Mouse (Mus musculus) c-Kit-positive CD71-positive TER-119-negative erythroid progenitor cells, embryonic 14.5 days (primary cell): Measurements from ENCODE around the gene Tfpt.
A peak's percentile ranks its signal among the peaks of the same experiment; 100 is the strongest.

Experiments
- DNase-seq: peaks from one replicate; pipeline ENCODE4 v3.0.0-alpha.2; 2013; ENCODE audit warnings: low read depth

The Tfpt gene

DNA sequence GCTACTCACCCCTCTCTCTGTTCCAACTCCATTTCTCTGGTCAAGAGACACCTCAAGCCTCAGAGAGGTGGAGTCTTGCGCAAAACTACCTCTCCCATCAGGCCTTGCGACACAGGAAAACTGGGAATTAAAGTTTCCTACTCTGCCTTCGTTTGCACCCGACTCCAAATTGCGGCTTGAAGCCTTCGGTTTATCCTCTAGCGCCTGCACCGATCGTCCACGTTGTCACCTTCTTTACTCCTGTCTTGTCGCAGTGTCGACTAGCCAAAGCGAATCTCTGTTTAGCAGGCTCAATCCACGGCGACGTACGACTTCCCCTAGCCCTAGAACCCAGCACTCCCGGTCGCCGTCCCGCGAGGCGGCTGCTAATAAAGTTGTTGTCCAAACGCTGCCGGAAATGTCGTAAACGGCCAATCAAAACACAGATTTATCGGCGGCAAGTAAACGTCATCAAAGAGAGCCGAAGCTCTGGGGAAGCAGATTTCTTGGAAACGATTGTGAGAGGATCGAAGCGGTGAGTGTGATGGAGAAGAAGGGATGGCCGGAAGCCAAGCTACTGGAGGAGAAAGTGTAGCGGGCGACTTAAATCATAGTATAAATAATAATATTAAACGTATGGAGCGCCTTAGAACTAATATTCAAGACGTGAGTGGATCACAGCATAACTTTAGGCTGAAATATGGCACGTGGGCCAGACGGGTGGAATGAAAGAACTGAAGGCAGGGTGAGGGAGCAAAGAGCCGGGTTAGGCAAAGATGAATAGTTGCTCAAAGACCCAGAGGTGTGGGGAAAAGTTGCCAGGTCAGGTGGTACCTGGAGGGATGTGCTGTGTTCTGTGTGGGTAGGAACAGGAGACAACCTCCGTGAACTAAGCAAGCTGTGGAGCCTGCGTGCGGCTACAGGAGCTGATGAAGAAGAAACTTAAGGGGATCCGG is at the start of gene Tfpt, which contains the start of gene Prpf31:
Gene Tfpt (minus strand): TSS at position 387 of the 935 bp plus-strand sequence.
Gene Prpf31 (plus strand): TSS at position 443 of the 935 bp plus-strand sequence.
- DNase-seq = peak; percentile 96

- no peak for DNase-seq
These were observed 47.6 kb upstream of the Tfpt start, which contains the start of gene Tmc4 for GRCm38 (mm10) chr7:3677342-3677741. Gene Tmc4 (minus strand): TSS chr7:3677553.

DNA sequence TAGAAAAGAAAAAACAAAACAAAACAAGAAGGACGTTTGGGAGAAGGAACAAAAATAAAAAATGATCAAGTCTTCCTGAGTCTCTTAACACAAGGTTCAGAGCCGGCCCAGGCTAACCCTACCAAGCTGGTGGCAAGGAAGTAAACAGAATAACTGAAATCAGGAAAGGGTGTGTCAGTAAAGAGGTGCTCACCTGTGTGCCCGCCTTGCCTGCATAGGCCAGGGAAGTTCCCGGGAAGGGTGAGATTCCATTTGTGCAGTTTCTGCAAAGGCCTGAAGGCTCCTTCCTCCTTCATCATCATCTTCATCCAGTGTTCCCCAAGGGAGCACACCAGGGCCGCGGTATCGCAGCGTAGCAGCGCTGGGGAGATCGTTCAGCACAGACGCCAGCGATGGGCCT is 46.6 kb upstream of the Tfpt start:
- DNase-seq = no peak

DNA sequence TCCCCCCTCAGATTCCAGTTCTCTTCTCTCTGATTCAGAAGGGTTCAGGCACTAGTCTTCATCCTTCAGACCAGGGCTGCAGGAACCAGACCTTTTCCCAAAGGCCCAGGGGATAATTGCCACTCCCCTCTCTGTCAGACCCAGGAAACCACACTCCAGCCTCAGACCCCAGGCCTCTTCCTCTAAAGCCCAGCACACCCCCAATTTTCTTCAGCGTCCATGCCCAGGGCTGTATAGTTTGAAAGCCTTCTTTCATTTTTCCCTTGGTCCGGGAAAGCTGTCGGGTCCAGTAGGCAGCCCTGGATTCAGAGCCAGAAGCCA is 45.5 kb upstream of the Tfpt start:
- DNase-seq = no peak

- DNase-seq = peak; percentile 72
These were observed 44.9 kb upstream of the Tfpt start for GRCm38 (mm10) chr7:3674507-3675227.

DNA sequence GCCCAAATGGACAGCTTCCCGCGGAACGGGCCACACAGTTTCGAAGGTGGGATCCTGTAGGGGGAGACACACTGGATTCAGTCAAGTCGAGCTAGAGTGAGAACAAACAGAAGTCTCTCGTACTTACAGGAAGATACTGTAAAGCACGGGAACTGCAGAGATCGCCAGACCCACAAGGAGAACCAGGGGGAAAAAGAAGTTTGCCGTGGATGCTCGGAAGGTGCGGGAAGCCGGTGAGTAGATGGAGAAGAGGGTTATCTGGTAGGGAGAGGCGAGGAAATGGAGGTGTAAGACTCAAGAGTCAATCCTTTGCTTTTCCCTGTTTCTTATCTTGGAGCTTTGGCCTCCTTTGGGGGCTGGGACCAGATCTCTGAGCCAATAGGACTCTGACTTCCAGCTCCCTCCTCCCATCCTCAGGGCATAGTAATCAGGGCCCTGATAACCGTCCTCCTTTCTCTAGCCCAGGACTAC is 37.2 kb upstream of the Tfpt start:
- peak; percentile 59 for DNase-seq

- DNase-seq = peak; percentile 96
These were observed 35.7 kb upstream of the Tfpt start, which contains the start of gene Leng1 for GRCm38 (mm10) chr7:3665215-3666114. Gene Leng1 (minus strand): TSS chr7:3665840.

DNA sequence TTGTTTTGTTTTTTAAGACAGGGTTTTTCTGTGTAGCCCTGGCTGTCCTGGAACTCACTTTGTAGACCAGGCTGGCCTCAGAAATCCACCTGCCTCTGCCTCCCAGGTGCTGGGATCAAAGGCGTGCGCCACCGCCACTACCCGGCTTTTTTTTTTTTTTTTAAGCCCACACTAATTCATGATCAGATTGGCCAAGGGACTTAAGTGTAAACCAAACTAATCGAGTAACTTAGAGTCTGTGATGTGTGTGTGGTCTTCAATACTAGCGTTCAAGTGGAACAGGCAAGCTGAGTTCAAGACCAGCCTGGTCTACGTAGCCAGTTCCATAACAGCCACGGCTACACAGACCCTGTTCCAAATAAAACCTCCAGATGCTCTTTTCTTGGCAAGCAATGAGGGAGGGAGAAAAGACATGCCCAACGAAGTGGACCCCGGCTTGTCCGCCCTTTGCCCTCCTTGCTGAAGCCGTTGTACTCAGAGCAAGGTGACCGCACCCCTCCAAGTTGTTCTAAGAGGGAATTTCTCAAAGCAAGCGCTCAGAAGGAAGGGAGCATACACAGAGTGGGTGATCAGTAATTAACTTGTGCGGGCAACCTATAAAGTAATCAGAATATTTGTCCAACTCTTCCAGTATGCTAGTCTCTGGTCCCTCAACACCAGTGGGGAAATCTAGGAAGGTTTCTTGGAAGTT is 34.9 kb upstream of the Tfpt start:
- no peak for DNase-seq

GRCm38 (mm10) chr7:3658578-3658977 is 28.8 kb upstream of the Tfpt start:
- DNase-seq = no peak

DNA sequence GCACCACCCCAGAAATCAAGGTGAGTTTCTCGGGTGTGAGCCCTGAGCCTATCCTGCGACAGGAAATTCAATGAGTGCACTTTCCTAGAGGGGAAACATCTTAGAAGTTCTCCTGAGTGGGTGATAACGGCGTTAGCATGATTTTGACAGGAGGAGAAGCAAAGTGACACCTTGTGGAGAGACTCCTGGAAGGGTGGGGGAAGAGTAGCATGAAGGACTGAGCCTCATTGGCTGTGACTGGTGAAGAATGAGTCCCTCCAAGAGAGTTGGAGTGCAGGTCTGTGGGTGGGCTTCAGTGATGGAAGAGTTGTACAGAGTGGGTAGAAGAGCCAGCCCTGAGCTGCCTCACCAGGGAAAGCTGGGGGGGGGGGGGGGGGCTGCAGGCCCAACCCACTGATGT is 27.2 kb upstream of the Tfpt start:
- DNase-seq = no peak

- DNase-seq = no peak
These were observed 16.9 kb upstream of the Tfpt start for GRCm38 (mm10) chr7:3646641-3647040.

GRCm38 (mm10) chr7:3646188-3646587 is 16.5 kb upstream of the Tfpt start:
- no peak for DNase-seq

DNA sequence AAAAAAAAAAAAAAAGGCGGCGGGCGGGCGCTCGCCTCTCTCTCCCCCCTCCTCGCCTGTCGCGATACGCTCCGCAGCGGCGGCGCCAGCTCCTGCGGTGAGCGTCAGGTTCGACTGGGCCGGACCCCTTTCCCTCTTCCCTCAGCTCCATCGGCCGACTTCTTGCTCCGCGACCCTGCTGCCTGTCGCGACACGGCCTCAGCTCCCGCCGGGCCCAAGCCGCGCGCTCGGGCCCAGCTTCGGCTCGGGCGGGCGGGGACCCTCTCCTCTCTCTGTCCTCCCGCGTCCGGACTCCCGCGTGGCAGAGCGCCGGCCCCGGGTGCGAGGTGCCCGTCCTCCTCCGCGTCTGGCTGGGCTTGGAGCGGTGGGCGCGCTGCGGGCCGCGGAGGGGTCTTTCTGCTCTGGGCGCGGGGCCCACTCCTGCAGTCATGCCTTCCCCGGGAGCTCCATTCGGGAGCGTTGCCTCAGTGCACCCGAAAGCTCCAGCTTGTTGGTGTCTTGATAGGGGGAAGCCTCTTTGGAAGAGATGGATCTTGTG is 15.8 kb upstream of the Tfpt start:
- no peak for DNase-seq

DNA sequence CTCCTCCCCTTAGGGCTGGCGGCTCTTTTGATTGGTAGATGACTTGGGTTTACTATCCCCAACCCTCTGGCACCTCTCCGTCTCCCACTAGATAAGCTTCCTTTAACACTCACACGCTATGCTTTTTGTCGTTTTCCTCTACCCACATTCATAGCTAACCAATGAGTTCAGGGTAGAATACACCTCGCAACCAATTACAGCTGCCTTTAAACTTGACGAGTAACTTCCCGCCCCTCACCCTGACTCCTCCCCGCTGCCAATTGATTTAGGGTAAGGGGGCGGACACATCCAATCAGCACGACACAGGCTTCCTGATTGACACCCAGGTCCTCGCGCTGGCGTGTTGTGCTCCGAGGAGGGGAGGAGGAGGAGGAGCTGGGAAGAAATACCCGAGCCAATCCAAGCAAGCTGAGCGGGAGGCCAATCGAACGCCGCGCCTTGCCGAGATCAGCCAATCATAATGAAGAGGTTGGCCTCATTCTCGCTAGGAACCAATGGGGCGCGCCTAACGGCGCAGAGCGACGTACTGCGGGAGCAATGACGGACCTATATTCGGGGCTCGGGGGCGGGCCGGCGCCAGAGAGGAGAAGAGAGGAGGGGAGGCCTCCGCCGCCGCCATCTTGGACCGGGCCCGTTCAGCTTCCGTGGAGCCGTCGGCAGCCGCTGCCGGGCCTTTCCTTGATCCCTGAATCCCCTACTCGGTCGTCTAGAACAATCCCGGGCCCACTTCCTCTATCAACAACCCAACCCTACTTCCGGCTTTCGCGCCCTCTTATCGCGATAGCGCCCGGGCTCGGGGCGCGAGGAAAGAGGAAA is 15.2 kb upstream of the Tfpt start, which contains the start of gene Cnot3:
Gene Cnot3 (plus strand): TSS at position 597 of the 816 bp plus-strand sequence.
- peak; percentile 97 for DNase-seq

DNA sequence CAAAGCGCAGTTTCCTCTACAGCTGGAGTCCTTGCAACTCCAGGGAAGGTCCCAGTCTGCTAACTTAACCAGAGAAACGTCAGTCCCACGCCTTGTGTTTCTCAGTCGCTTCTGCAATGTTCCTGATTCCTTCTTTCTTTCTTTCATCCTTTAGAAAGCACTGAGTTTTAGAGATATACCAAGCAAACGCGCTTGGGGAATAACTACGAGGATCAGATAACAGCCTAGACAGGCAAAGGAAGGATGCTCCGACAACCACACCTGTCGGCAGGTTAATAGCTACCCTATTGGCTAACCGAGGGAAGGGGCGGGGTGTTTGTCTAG is 14.6 kb upstream of the Tfpt start:
- DNase-seq = no peak

DNA sequence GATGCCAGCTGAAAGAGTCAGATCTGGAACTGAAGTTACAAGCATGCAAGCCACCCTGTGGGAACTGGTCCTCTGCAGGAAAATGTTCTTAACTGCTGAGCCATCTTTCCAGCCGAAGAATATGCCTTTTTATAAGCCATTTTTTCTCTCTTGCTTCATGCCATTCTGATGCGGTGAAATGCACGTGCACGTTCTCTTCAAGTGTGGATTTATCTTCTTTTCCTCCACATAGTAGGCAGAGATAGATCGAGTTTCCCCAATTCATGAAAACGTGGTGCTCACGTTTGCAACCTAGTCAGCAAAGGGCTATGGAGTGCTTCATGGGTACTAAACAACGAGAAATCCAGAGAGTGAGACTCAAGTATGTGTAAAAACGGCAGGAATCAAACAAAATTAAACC is 14.1 kb upstream of the Tfpt start:
- no peak for DNase-seq

DNA sequence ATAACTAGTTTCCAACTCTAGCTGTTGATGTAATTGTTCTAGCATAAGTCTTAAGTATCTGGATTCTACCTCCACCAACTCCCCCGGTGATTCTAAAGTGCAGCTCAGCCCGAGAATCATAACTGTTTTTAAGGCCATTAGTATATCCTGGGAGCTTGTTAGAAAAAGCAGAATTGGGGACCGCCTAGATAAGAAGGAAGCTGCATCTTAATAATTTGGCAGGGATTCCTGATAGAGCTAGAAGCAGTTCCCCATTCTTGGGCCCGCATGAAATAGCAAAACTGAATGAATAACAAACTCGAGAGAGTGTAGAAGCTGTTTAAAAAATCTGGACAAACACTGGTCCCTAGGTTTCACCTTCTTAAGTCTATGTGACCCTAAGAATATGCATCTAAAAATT is 13.7 kb upstream of the Tfpt start:
- DNase-seq = no peak

DNA sequence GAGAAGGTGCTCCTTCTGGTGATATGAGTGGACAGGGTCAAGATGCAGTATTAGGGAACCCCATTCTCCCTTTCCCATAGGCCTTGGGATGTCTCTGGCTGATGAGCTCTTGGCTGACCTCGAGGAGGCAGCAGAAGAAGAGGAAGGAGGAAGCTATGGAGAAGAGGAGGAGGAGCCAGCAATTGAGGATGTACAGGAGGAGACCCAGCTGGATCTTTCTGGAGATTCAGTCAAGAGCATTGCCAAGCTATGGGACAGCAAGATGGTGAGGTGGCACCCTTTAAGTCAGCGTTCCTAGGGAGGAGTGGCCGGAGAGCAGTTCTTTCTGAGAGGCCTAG is 718 bp upstream of the Tfpt start:
- no peak for DNase-seq

- no peak for DNase-seq
These were observed 699 bp downstream of the Tfpt start for GRCm38 (mm10) chr7:3629030-3629429.

DNA sequence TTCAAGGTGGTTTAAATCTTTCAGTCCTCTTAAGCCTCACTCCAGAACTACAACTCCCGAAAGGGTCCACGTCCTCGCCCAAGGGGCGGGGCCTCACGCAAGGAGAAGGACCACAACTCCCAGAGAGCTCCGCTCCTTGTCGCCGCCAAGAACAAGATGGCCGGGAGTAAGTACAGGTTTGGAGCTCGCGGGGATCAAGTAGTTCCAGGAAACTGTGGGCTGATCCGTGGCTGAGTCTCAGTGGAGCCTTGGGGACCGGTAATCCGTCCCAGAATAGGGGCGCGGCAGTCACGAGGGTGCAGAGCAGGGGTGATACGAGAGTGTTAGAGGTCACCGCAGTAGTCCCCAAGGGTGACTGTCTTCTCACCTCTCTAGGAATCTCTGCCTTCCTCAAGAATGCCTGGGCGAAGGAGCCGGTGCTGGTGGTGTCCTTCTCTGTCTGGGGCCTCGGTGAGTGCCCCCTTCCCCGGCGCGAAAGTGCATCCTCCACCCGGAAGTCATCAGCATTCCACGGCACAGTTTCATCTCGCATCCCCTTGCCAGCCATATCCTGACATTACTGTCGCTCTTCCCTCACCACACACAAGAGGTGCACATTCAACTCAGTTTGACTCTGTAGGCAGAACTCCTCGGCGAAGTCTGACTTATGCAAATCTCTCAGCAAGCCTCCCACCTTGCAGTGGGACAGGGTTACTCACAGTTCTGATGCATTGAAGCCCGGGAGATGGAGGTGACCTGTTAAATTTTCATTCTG is 12.3 kb downstream of the Tfpt start, which contains the start of gene Ndufa3:
Gene Ndufa3 (plus strand): TSS at position 132 of the 754 bp plus-strand sequence.
- DNase-seq = peak; percentile 90
